Mouse (Mus musculus) kidney, embryonic 14.5 days (tissue): ENCODE data around the gene Mtmr1. TPM values are rescaled to one million over a fixed set of nuclear protein-coding genes. Genes with fewer than 3 reads are reported as not detected.

Experiments
- ATAC-seq: fragments of 200-750 bp; cut with Nextera tagmentation; 2 replicates; pipeline ENCODE4 v1.8.0; 2017; ENCODE audit warnings: moderate number of reproducible peaks, mild to moderate bottlenecking, moderate TSS enrichment, moderate library complexity; ENCODE audit not compliant: low FRiP score, low TSS enrichment
- H3K27ac ChIP-seq: fragments of 300-500 bp; sonication (generic); 2 replicates; pipeline ENCODE4 v1.5.1; 2014; ENCODE audit warnings: low read depth, mild to moderate bottlenecking, low read length, moderate library complexity, mixed read lengths
- H3K27me3 ChIP-seq: fragments of 300-500 bp; sonication (generic); 2 replicates; pipeline ENCODE4 v1.6.1; 2014; ENCODE audit warnings: mild to moderate bottlenecking, low read length; ENCODE audit not compliant: control insufficient read depth, insufficient read depth
- H3K36me3 ChIP-seq: fragments of 300-500 bp; sonication (generic); 2 replicates; pipeline ENCODE4 v1.6.1; 2014; ENCODE audit warnings: low read length, mixed read lengths; ENCODE audit not compliant: control insufficient read depth, insufficient read depth
- H3K4me1 ChIP-seq: fragments of 300-500 bp; sonication (generic); 2 replicates; pipeline ENCODE4 v1.6.1; 2014; ENCODE audit warnings: low read length, mixed read lengths; ENCODE audit not compliant: control insufficient read depth, insufficient read depth
- H3K4me2 ChIP-seq: fragments of 300-500 bp; sonication (generic); replicated peaks from 2 replicates; pipeline ENCODE4 v1.6.1; 2014; ENCODE audit warnings: low read depth, mild to moderate bottlenecking, low read length
- H3K4me3 ChIP-seq: fragments of 300-500 bp; sonication (generic); 2 replicates; pipeline ENCODE4 v1.5.1; 2014; ENCODE audit warnings: mild to moderate bottlenecking, low read length
- H3K9ac ChIP-seq: fragments of 300-500 bp; sonication (generic); 2 replicates; pipeline ENCODE4 v1.6.1; 2014; ENCODE audit warnings: low read depth, mild to moderate bottlenecking, low read length, moderate library complexity
- H3K9me3 ChIP-seq: fragments of 300-500 bp; sonication (generic); 2 replicates; pipeline ENCODE4 v1.6.1; 2016; ENCODE audit warnings: low read length; ENCODE audit not compliant: control insufficient read depth
- WGBS: fragments of 180-500 bp; shearing (Covaris S2); extraction: QIAGEN DNeasy Blood & Tissue Kit; methylation state at CpG from one replicate; pipeline ENCODE4 v1.1.7; 2014; 5-methylcytosine and 5-hydroxymethylcytosine counted together
- polyA plus RNA-seq: library from polyadenylated mRNA; unstranded; fragments of >200 nt; fragmentation: Nextera tagmentation; extraction: Ambion mirVana; gene quantifications from 2 replicates; pipeline ENCODE4 v1.2.1, GENCODE M21; 2014

Gene Mtmr1
- polyA plus RNA-seq, 1 experiment from 2014 or later = 11.4 TPM

GRCm38 (mm10) chrX:71378435-71378834, 13.9 kb downstream of the Mtmr1 start:
- no peak overlapping the region for H3K4me3 ChIP-seq
- H3K36me3 ChIP-seq = no peaks in the 10 kb centered on the region
- H3K9me3 ChIP-seq = no peaks in the 10 kb centered on the region
- H3K27me3 ChIP-seq = no peaks in the 10 kb centered on the region
- H3K9ac ChIP-seq = no peak overlapping the region
- WGBS = 89% methylated on average over 2 of the region's 2 CpGs
- no peak overlapping the region for H3K27ac ChIP-seq
- H3K4me2 ChIP-seq = no peak overlapping the region
- no peak for ATAC-seq
- H3K4me1 ChIP-seq = no peaks in the 10 kb centered on the region

GRCm38 (mm10) chrX:71381571-71381970, 17.0 kb downstream of the Mtmr1 start:
- no peaks in the 10 kb centered on the region for H3K36me3 ChIP-seq
- 53% methylated on average over 5 of the region's 5 CpGs for WGBS
- H3K4me3 ChIP-seq = no peak overlapping the region
- ATAC-seq = no peak
- no peaks in the 10 kb centered on the region for H3K4me1 ChIP-seq
- H3K9me3 ChIP-seq = no peaks in the 10 kb centered on the region
- H3K27ac ChIP-seq = no peak overlapping the region
- H3K4me2 ChIP-seq = no peak overlapping the region
- H3K27me3 ChIP-seq = no peaks in the 10 kb centered on the region
- H3K9ac ChIP-seq = no peak overlapping the region

- no peak for ATAC-seq
- Histone ChIP-seq H3K4me1 (no peaks in the 10 kb centered on the region), H3K36me3 (no peaks in the 10 kb centered on the region), H3K9me3 (no peaks in the 10 kb centered on the region), H3K4me3 (no peak overlapping the region), H3K27me3 (no peaks in the 10 kb centered on the region), H3K27ac (no peak overlapping the region), H3K9ac (no peak overlapping the region), H3K4me2 (no peak overlapping the region)
- 86% methylated on average over 4 of the region's 4 CpGs for WGBS
Observed at GRCm38 (mm10) chrX:71396326-71396725, 31.8 kb downstream of the Mtmr1 start.

GRCm38 (mm10) chrX:71406290-71406689, 41.7 kb downstream of the Mtmr1 start:
- Histone ChIP-seq H3K9me3 (no peaks in the 10 kb centered on the region), H3K4me1 (no peaks in the 10 kb centered on the region), H3K27me3 (no peaks in the 10 kb centered on the region), H3K9ac (no peak overlapping the region), H3K36me3 (no peaks in the 10 kb centered on the region), H3K4me2 (no peak overlapping the region), H3K4me3 (no peak overlapping the region), H3K27ac (no peak overlapping the region)
- no peak for ATAC-seq

- no peak overlapping the region for H3K27ac ChIP-seq
- H3K4me2 ChIP-seq = no peak overlapping the region
- H3K27me3 ChIP-seq = no peaks in the 10 kb centered on the region
- WGBS = 84% methylated on average over 1 of the region's 1 CpGs
- H3K9ac ChIP-seq = no peak overlapping the region
- no peaks in the 10 kb centered on the region for H3K36me3 ChIP-seq
- no peaks in the 10 kb centered on the region for H3K9me3 ChIP-seq
- no peaks in the 10 kb centered on the region for H3K4me1 ChIP-seq
- no peak for ATAC-seq
- no peak overlapping the region for H3K4me3 ChIP-seq
Observed at GRCm38 (mm10) chrX:71408386-71408785, 43.8 kb downstream of the Mtmr1 start.

GRCm38 (mm10) chrX:71412776-71413175, 48.2 kb downstream of the Mtmr1 start:
- no peak for ATAC-seq
- 47% methylated on average over 3 of the region's 3 CpGs for WGBS

GRCm38 (mm10) chrX:71413616-71414015, 49.1 kb downstream of the Mtmr1 start:
- 87% methylated on average over 4 of the region's 4 CpGs for whole genome bisulfite sequencing
- Histone ChIP-seq H3K4me2 (no peak overlapping the region), H3K4me3 (no peak overlapping the region), H3K27me3 (no peaks in the 10 kb centered on the region), H3K36me3 (no peaks in the 10 kb centered on the region), H3K9ac (no peak overlapping the region), H3K9me3 (no peaks in the 10 kb centered on the region), H3K4me1 (no peaks in the 10 kb centered on the region), H3K27ac (no peak overlapping the region)
- no peak for ATAC-seq

More at GRCm38 (mm10) chrX:71412776-71413175, 48.2 kb downstream of the Mtmr1 start:
- no peak overlapping the region for H3K4me3 ChIP-seq
- H3K27ac ChIP-seq = no peak overlapping the region
- H3K4me2 ChIP-seq = no peak overlapping the region
- H3K27me3 ChIP-seq = no peaks in the 10 kb centered on the region
- H3K36me3 ChIP-seq = no peaks in the 10 kb centered on the region
- no peak overlapping the region for H3K9ac ChIP-seq
- no peaks in the 10 kb centered on the region for H3K4me1 ChIP-seq
- no peaks in the 10 kb centered on the region for H3K9me3 ChIP-seq

- Histone ChIP-seq H3K4me2 (no peak overlapping the region), H3K36me3 (no peaks in the 10 kb centered on the region), H3K4me3 (no peak overlapping the region), H3K27ac (no peak overlapping the region), H3K27me3 (no peaks in the 10 kb centered on the region), H3K4me1 (no peaks in the 10 kb centered on the region), H3K9ac (no peak overlapping the region), H3K9me3 (no peaks in the 10 kb centered on the region)
- ATAC-seq = no peak
- 69% methylated on average over 1 of the region's 1 CpGs for WGBS
Observed at GRCm38 (mm10) chrX:71424852-71425251, 60.3 kb downstream of the Mtmr1 start.

- peak; percentile 75 for ATAC-seq
Observed at GRCm38 (mm10) chrX:71425746-71426519, 61.4 kb downstream of the Mtmr1 start.

More at GRCm38 (mm10) chrX:71425746-71426519, 61.4 kb downstream of the Mtmr1 start:
- Histone ChIP-seq H3K27ac (no peak overlapping the region), H3K36me3 (no peaks in the 10 kb centered on the region), H3K4me3 (no peak overlapping the region), H3K4me1 (no peaks in the 10 kb centered on the region), H3K27me3 (no peaks in the 10 kb centered on the region), H3K4me2 (no peak overlapping the region), H3K9ac (no peak overlapping the region), H3K9me3 (no peaks in the 10 kb centered on the region)
- 50% methylated on average over 9 of the region's 9 CpGs for WGBS
